Mouse (Mus musculus): ENCODE measurements around the gene Ap4m1. TPM values are rescaled to one million over a fixed set of nuclear protein-coding genes. Genes with fewer than 3 reads are reported as not detected.

The Ap4m1 gene
- polyA plus RNA-seq (2014; fragmentation: Nextera tagmentation; extraction: Ambion mirVana), result 10.2 TPM in 2 replicates

DNA sequence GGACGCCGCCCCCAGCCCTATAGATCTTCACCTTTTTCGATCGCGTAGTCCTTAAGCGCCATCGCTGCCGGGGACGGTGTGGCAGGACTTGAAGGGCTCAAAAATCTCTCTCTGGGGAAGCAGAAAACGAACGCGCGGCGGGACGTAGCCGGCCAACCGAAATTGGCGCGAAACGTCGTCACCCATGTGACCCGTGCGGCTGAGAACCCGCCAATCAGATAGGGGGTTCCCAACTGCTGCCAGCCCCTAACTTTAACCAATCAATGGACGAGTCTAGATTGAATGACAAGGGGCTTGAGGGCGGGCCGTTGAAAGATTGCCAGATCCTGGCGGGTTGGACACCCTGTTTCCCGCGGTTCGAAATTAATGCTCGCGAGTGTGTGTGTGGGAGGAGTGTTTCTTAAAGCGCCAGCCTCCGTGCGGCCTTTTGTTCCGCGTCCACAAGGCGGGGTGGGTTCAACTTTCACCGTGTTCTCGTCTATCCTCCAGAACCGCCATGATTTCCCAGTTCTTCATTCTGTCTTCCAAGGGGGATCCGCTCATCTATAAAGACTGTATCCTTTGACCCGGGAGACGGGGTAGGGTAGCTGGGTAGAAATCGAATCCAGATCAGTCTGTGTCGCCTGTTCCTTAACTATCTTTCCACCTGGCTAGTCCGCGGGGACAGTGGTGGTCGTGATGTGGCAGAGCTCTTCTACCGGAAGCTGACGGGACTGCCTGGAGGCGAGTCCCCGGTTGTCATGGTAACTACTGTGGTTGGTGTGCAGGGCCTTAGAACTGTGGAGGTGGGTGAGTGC, at the start of gene Ap4m1, which contains the start of gene Mcm7:
Ap4m1 (plus strand) TSS at position 308 of the 797 bp plus-strand sequence.
Mcm7 (minus strand) TSS at position 728 of the 797 bp plus-strand sequence.
- peak within 1 kb of the TSS; percentile 99 for H3K27ac ChIP-seq (ENCODE audit: low read depth, low read length)
- H3K9ac ChIP-seq (ENCODE audit: low read depth, low read length), result peak within 1 kb of the TSS; percentile 96
- H3K36me3 ChIP-seq (ENCODE audit: control insufficient read depth, insufficient read depth, low read length), result peaks cover 34% of the 10 kb centered on the region
- peak within 1 kb of the TSS; percentile 93 for H3K4me2 ChIP-seq
- ATAC-seq (replicated peaks; ENCODE audit: insufficient number of reproducible peaks, low FRiP score, low TSS enrichment), result peak; percentile 94
- H3K9me3 ChIP-seq (replicated peaks; ENCODE audit: control insufficient read depth, low read length), result no peaks in the 10 kb centered on the region
- no peaks in the 10 kb centered on the region for H3K27me3 ChIP-seq (ENCODE audit: control insufficient read depth, insufficient read depth, low read length)
- WGBS (ENCODE audit: insufficient replicate concordance), result under 1% methylated on average over 54 of the region's 54 CpGs
- H3K4me1 ChIP-seq (ENCODE audit: control insufficient read depth, insufficient read depth, low read length), result peaks cover 9% of the 10 kb centered on the region
- H3K4me3 ChIP-seq (ENCODE audit: low read depth, low read length), result peak within 1 kb of the TSS; percentile 89

GRCm38 (mm10) chr5:138132425-138133064, 39.3 kb upstream of the Ap4m1 start:
- no peak for ATAC-seq (replicated peaks; ENCODE audit: insufficient number of reproducible peaks, low FRiP score, low TSS enrichment)
- H3K4me3 ChIP-seq (ENCODE audit: low read depth, low read length), result no peak overlapping the region
- WGBS (ENCODE audit: insufficient replicate concordance), result 84% methylated on average over 5 of the region's 5 CpGs
- no peak overlapping the region for H3K27ac ChIP-seq (ENCODE audit: low read depth, low read length)
- no peaks in the 10 kb centered on the region for H3K9me3 ChIP-seq (replicated peaks; ENCODE audit: control insufficient read depth, low read length)
- no peak overlapping the region for H3K9ac ChIP-seq (ENCODE audit: low read depth, low read length)
- no peak overlapping the region for H3K4me2 ChIP-seq
- H3K27me3 ChIP-seq (ENCODE audit: control insufficient read depth, insufficient read depth, low read length), result no peaks in the 10 kb centered on the region
- H3K4me1 ChIP-seq (ENCODE audit: control insufficient read depth, insufficient read depth, low read length), result peaks cover 2% of the 10 kb centered on the region; the same call in 1 of the 2 replicates
- peaks cover 35% of the 10 kb centered on the region for H3K36me3 ChIP-seq (ENCODE audit: control insufficient read depth, insufficient read depth, low read length)

GRCm38 (mm10) chr5:138137257-138137656, 34.5 kb upstream of the Ap4m1 start:
- H3K4me1 ChIP-seq (ENCODE audit: control insufficient read depth, insufficient read depth, low read length), result peaks cover 2% of the 10 kb centered on the region; the same call in 1 of the 2 replicates
- ATAC-seq (replicated peaks; ENCODE audit: insufficient number of reproducible peaks, low FRiP score, low TSS enrichment), result no peak
- H3K9ac ChIP-seq (ENCODE audit: low read depth, low read length), result no peak overlapping the region
- H3K4me3 ChIP-seq (ENCODE audit: low read depth, low read length), result no peak overlapping the region
- no peak overlapping the region for H3K4me2 ChIP-seq
- WGBS (ENCODE audit: insufficient replicate concordance), result 58% methylated on average over 4 of the region's 4 CpGs
- no peaks in the 10 kb centered on the region for H3K27me3 ChIP-seq (ENCODE audit: control insufficient read depth, insufficient read depth, low read length)
- peaks cover 22% of the 10 kb centered on the region for H3K36me3 ChIP-seq (ENCODE audit: control insufficient read depth, insufficient read depth, low read length)
- H3K27ac ChIP-seq (ENCODE audit: low read depth, low read length), result no peak overlapping the region
- no peaks in the 10 kb centered on the region for H3K9me3 ChIP-seq (replicated peaks; ENCODE audit: control insufficient read depth, low read length)

- no peaks in the 10 kb centered on the region for H3K9me3 ChIP-seq (replicated peaks; ENCODE audit: control insufficient read depth, low read length)
- H3K4me1 ChIP-seq (ENCODE audit: control insufficient read depth, insufficient read depth, low read length), result peaks cover 2% of the 10 kb centered on the region; the same call in 1 of the 2 replicates
- no peak for ATAC-seq (replicated peaks; ENCODE audit: insufficient number of reproducible peaks, low FRiP score, low TSS enrichment)
- no peak overlapping the region for H3K4me3 ChIP-seq (ENCODE audit: low read depth, low read length)
- H3K4me2 ChIP-seq, result no peak overlapping the region
- no peak overlapping the region for H3K9ac ChIP-seq (ENCODE audit: low read depth, low read length)
- peaks cover 20% of the 10 kb centered on the region for H3K36me3 ChIP-seq (ENCODE audit: control insufficient read depth, insufficient read depth, low read length)
- 54% methylated on average over 8 of the region's 8 CpGs for WGBS (ENCODE audit: insufficient replicate concordance)
- H3K27ac ChIP-seq (ENCODE audit: low read depth, low read length), result no peak overlapping the region
- H3K27me3 ChIP-seq (ENCODE audit: control insufficient read depth, insufficient read depth, low read length), result no peaks in the 10 kb centered on the region
These were observed 33.8 kb upstream of the Ap4m1 start for GRCm38 (mm10) chr5:138137935-138138549.

GRCm38 (mm10) chr5:138138585-138138984, 33.2 kb upstream of the Ap4m1 start:
- no peak overlapping the region for H3K4me2 ChIP-seq
- H3K36me3 ChIP-seq (ENCODE audit: control insufficient read depth, insufficient read depth, low read length), result peaks cover 18% of the 10 kb centered on the region
- H3K27me3 ChIP-seq (ENCODE audit: control insufficient read depth, insufficient read depth, low read length), result no peaks in the 10 kb centered on the region
- no peaks in the 10 kb centered on the region for H3K9me3 ChIP-seq (replicated peaks; ENCODE audit: control insufficient read depth, low read length)
- 56% methylated on average over 4 of the region's 4 CpGs for WGBS (ENCODE audit: insufficient replicate concordance)
- ATAC-seq (replicated peaks; ENCODE audit: insufficient number of reproducible peaks, low FRiP score, low TSS enrichment), result no peak
- no peak overlapping the region for H3K4me3 ChIP-seq (ENCODE audit: low read depth, low read length)
- H3K27ac ChIP-seq (ENCODE audit: low read depth, low read length), result no peak overlapping the region
- no peak overlapping the region for H3K9ac ChIP-seq (ENCODE audit: low read depth, low read length)
- peaks cover 2% of the 10 kb centered on the region; the same call in 1 of the 2 replicates for H3K4me1 ChIP-seq (ENCODE audit: control insufficient read depth, insufficient read depth, low read length)

DNA sequence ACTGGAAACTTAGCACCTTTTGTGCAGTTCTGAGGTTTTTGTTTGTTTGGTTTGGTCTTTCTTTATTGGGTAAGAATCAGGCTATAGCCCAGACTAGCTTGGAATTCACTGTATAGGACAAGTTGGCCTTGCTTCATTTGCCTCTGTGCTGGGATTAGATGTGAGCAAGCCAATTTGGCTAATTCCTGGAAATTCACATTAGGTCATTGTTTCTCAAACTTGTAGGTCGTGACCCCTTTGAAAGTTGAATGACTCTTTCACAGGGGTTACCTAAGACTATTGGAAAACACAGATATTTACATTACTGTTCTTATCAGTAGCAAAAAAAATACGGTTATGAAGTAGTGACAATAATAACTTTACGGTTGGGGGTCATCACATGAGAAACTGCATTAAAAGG, 17.4 kb upstream of the Ap4m1 start:
- Histone ChIP-seq H3K9ac (ENCODE audit: low read depth, low read length) (no peak overlapping the region), H3K36me3 (ENCODE audit: control insufficient read depth, insufficient read depth, low read length) (peaks cover 10% of the 10 kb centered on the region), H3K4me1 (ENCODE audit: control insufficient read depth, insufficient read depth, low read length) (peaks cover 4% of the 10 kb centered on the region; the same call in 1 of the 2 replicates), H3K4me2 (peak overlapping the region; percentile 86), H3K4me3 (ENCODE audit: low read depth, low read length) (peak overlapping the region; percentile 77), H3K9me3 (replicated peaks; ENCODE audit: control insufficient read depth, low read length) (no peaks in the 10 kb centered on the region), H3K27me3 (ENCODE audit: control insufficient read depth, insufficient read depth, low read length) (no peaks in the 10 kb centered on the region), H3K27ac (ENCODE audit: low read depth, low read length) (no peak overlapping the region)
- WGBS (ENCODE audit: insufficient replicate concordance), result 72% methylated on average over 3 of the region's 3 CpGs
- no peak for ATAC-seq (replicated peaks; ENCODE audit: insufficient number of reproducible peaks, low FRiP score, low TSS enrichment)

DNA sequence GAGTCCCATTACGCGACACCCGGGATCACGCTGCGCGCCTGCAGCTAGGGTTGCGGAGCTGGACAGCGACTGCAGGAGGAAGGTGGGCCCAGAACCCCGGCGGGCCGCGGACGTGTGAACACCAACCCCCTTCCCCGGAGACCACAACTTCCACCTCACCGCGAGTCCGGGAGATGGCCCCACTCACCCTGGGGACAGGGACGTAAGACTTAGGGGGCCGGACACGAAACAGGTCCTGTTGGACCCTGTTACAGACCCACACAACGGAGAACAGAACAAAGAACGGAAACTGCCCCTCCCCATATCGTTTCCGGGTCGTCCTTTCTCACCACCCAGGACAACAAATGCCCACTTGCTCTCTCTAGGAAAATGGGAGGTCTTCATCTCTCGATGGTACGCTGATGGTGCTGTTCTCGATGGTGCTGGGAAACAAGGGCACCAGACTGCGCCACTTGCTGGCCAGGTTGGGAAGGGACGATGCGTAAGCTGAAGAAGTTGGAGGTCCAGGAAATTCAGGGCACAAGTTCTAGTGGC, 16.3 kb upstream of the Ap4m1 start, which contains the start of gene Zfp113:
Zfp113 (minus strand) TSS at position 302 of the 534 bp plus-strand sequence.
- peak within 1 kb of the TSS; percentile 77 for H3K4me3 ChIP-seq (ENCODE audit: low read depth, low read length)
- peak within 1 kb of the TSS; percentile 90 for H3K9ac ChIP-seq (ENCODE audit: low read depth, low read length)
- peak; percentile 96 for ATAC-seq (replicated peaks; ENCODE audit: insufficient number of reproducible peaks, low FRiP score, low TSS enrichment)
- no peaks in the 10 kb centered on the region for H3K9me3 ChIP-seq (replicated peaks; ENCODE audit: control insufficient read depth, low read length)
- WGBS (ENCODE audit: insufficient replicate concordance), result under 1% methylated on average over 31 of the region's 31 CpGs
- peak within 1 kb of the TSS; percentile 86 for H3K4me2 ChIP-seq
- H3K4me1 ChIP-seq (ENCODE audit: control insufficient read depth, insufficient read depth, low read length), result peaks cover 7% of the 10 kb centered on the region; the same call in 1 of the 2 replicates
- H3K27me3 ChIP-seq (ENCODE audit: control insufficient read depth, insufficient read depth, low read length), result no peaks in the 10 kb centered on the region
- peak within 1 kb of the TSS; percentile 84 for H3K27ac ChIP-seq (ENCODE audit: low read depth, low read length)
- peaks cover 7% of the 10 kb centered on the region for H3K36me3 ChIP-seq (ENCODE audit: control insufficient read depth, insufficient read depth, low read length)

DNA sequence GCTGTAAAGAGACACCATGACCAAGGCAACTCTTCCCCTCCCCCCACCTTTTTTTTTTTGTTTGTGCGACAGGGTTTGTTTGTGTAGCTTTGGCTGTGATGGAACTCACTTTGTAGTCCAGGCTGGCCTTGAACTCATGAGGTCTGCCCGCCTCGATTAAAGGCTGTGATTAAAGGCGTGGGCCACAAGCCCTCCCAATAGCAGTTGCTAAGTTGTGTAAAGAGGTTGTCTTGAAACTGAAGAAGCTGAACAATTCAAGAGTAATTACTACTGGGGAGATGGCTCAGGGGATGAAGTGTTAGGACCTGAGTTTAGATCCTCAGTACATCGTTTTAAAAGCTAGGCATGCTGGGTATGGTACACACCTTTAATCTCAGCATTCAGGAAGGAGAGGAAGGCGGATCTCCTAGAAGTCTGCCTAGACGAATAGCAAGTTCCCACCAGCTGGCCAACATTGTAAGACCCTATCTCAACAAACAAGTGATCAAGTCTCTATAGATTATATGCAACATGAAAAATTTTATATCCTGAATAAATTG, 11.5 kb upstream of the Ap4m1 start:
- H3K9ac ChIP-seq (ENCODE audit: low read depth, low read length), result peak overlapping the region; percentile 93; the same call in 1 of the 2 replicates
- no peak for ATAC-seq (replicated peaks; ENCODE audit: insufficient number of reproducible peaks, low FRiP score, low TSS enrichment)
- no peaks in the 10 kb centered on the region for H3K27me3 ChIP-seq (ENCODE audit: control insufficient read depth, insufficient read depth, low read length)
- peaks cover 8% of the 10 kb centered on the region for H3K4me1 ChIP-seq (ENCODE audit: control insufficient read depth, insufficient read depth, low read length)
- peak overlapping the region; percentile 74 for H3K4me2 ChIP-seq
- H3K4me3 ChIP-seq (ENCODE audit: low read depth, low read length), result peak overlapping the region; percentile 84
- H3K9me3 ChIP-seq (replicated peaks; ENCODE audit: control insufficient read depth, low read length), result no peaks in the 10 kb centered on the region
- peaks cover 14% of the 10 kb centered on the region for H3K36me3 ChIP-seq (ENCODE audit: control insufficient read depth, insufficient read depth, low read length)
- WGBS (ENCODE audit: insufficient replicate concordance), result 72% methylated on average over 7 of the region's 7 CpGs
- H3K27ac ChIP-seq (ENCODE audit: low read depth, low read length), result peak overlapping the region; percentile 69
